Mouse (Mus musculus) liver, embryonic 14.5 days (tissue): ENCODE measurements at regions not wholly inside any gene's neighbourhood (a gene's known extent, or its start where the extent isn't known, plus 50 kb on each side); places are given as distances from the start of the nearest gene placed in this dataset.

Source experiments
- ATAC-seq: fragments of 200-750 bp; cut with Nextera tagmentation; 2 replicates; pipeline ENCODE4 v1.8.0; 2017; ENCODE audit warnings: moderate number of reproducible peaks, mild to moderate bottlenecking, moderate library complexity; ENCODE audit not compliant: insufficient read depth
- DNase-seq, 3 experiments: peaks; one replicate each; pipeline ENCODE4 v3.0.0-alpha.2; 2012 to 2013; ENCODE audit warnings: low read depth in 3 of 3, low spot score in 3 of 3
- H3K27ac ChIP-seq: fragments of 300-500 bp; sonication (generic); 2 replicates; pipeline ENCODE4 v1.5.1; 2014; ENCODE audit warnings: moderate library complexity, mild to moderate bottlenecking, control low read depth, inconsistent platforms
- H3K27me3 ChIP-seq: fragments of 300-500 bp; sonication (generic); 2 replicates; pipeline ENCODE4 v1.6.1; 2014; ENCODE audit warnings: mild to moderate bottlenecking, low read length, moderate library complexity; ENCODE audit not compliant: control insufficient read depth, insufficient read depth
- H3K36me3 ChIP-seq: fragments of 300-500 bp; sonication (generic); replicated peaks from 2 replicates; pipeline ENCODE4 v1.6.1; 2014; ENCODE audit warnings: low read depth; ENCODE audit not compliant: control insufficient read depth, insufficient read depth
- H3K4me1 ChIP-seq, 2 experiments: fragments of 200-500 bp in 1 of 2; fragments of 300-500 bp in 1 of 2; sonication (generic) in 1 of 2; replicated peaks; 2 replicates each; pipeline ENCODE4 v1.6.1; 2012 to 2014; ENCODE audit warnings: antibody characterized with exemption in 1 of 2, inconsistent platforms in 1 of 2, low read length in 1 of 2; ENCODE audit not compliant: control insufficient read depth in 2 of 2, insufficient read depth in 2 of 2
- H3K4me2 ChIP-seq: fragments of 300-500 bp; sonication (generic); 2 replicates; pipeline ENCODE4 v1.6.1; 2014; ENCODE audit warnings: low read depth, mild to moderate bottlenecking, control low read depth, moderate library complexity
- H3K4me3 ChIP-seq, 2 experiments: fragments of 200-500 bp in 1 of 2; fragments of 300-500 bp in 1 of 2; sonication (generic) in 1 of 2; 2 replicates each; pipeline ENCODE4 v1.5.1; 2012 to 2014; ENCODE audit warnings: low read depth in 2 of 2, low read length in 2 of 2, mild to moderate bottlenecking in 2 of 2, control low read depth in 1 of 2, inconsistent platforms in 1 of 2, moderate library complexity in 1 of 2; ENCODE audit not compliant: insufficient read depth in 1 of 2
- H3K9ac ChIP-seq: fragments of 300-500 bp; sonication (generic); replicated peaks from 2 replicates; pipeline ENCODE4 v1.6.1; 2014; ENCODE audit warnings: mild to moderate bottlenecking, control low read depth, moderate library complexity
- H3K9me3 ChIP-seq: fragments of 300-500 bp; sonication (generic); 2 replicates; pipeline ENCODE4 v1.6.1; 2016; ENCODE audit warnings: low read length, mixed read lengths; ENCODE audit not compliant: control insufficient read depth
- CTCF ChIP-seq: IDR thresholded peaks from 2 replicates; pipeline ENCODE4 v1.5.1; 2016; ENCODE audit warnings: antibody characterized with exemption, low read depth, control low read depth
- EP300 ChIP-seq: IDR thresholded peaks from 2 replicates; pipeline ENCODE4 v1.6.1; 2016; ENCODE audit warnings: antibody characterized with exemption, low read depth
- WGBS: fragments of 180-500 bp; shearing (Covaris S2); extraction: QIAGEN DNeasy Blood & Tissue Kit; methylation state at CpG from one replicate; pipeline ENCODE4 v1.1.7; 2014; ENCODE audit not compliant: insufficient replicate concordance; 5-methylcytosine and 5-hydroxymethylcytosine counted together

DNA sequence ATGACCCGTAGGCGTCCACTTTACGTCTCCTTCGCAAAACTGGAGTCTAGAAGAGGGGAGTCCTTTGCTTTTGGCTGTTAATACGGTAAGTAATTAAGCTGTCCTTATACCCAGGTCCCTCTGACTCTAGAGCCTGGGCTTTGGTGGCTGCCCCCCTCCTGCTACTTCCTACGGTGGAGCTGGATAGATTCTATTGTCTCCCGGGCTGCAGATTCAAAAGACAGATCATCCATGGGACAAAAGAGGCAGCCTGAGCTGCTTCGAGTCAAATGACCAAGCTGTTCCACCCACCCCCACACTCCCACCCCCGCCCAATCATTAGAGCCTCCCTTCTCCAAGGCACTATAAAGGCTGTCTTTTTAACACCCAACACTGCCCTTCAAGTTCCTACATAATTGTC, 70.5 kb upstream of the Rgma start:
- no peak for DNase-seq
- H3K4me2 ChIP-seq: no peak overlapping the region

DNA sequence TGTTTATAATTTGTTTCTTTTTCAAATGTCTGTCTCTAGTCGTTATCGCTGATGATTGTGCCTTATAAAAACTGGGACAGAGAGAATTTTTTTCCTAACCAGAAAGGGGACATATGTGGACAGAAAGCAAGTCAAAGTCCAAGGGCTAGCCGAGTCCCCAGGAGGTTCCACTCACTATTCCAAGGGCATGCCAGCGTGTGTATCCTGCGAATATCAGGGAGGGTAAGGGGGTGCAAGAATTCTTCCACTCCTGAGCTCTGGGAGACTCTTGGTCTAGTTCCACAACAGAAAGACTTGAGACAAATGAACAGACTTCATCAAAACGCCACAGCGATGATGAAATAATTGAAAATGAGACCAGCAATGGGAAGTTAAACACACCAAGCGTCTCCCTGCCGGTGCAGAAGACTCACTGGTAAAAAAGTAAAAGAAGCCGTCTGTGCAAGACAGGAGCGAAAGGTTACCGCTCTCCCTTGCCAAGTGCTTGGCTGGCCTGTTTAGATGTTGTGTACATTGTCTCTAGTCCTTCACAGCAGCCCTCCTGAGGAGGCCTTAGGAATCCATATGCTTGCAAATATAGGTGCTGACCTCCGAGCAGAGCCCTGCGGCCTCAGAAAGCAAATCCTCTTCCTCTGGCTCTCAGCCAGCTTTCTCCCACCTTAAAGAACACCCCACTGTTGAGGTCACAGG, 69.9 kb upstream of the Rgma start:
- H3K9me3 ChIP-seq: no peaks in the 10 kb centered on the region

More for the DNA sequence above, 70.5 kb upstream of the Rgma start:
- Histone ChIP-seq H3K27me3 (no peaks in the 10 kb centered on the region), H3K27ac (no peak overlapping the region), H3K36me3 (no peaks in the 10 kb centered on the region), H3K4me1 (no peaks in the 10 kb centered on the region), H3K9me3 (no peaks in the 10 kb centered on the region), H3K9ac (no peak overlapping the region), H3K4me3 (no peak overlapping the region)
- WGBS: 15% methylated on average over 9 of the region's 9 CpGs
- no peak for TF ChIP-seq EP300
- TF ChIP-seq CTCF: no peak
- ATAC-seq: no peak

DNA sequence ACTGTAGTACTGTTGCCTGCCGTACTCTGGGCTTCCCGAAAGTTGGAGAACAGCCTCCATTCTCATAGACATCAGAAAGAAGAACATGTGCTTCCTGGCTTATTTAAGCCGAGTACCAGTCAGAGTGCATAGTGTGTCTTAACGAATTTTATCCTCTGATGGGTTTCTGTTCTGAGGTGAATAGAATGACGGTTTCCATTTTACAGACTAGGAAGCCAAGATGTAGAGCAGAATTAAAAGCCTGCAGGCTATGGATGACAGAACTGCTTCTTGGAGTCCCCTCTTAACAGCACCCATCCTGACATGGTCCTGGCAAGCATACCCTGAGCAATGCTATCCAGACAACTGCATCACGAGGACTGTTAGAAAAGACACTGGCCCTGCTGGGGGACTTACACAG, 69.0 kb upstream of the Rgma start:
- no peak for ATAC-seq
- Histone ChIP-seq H3K4me2 (no peak overlapping the region), H3K27ac (no peak overlapping the region), H3K9ac (no peak overlapping the region), H3K4me1 (no peaks in the 10 kb centered on the region), H3K27me3 (no peaks in the 10 kb centered on the region), H3K36me3 (no peaks in the 10 kb centered on the region), H3K4me3 (no peak overlapping the region), H3K9me3 (no peaks in the 10 kb centered on the region)
- DNase-seq: no peak
- TF ChIP-seq EP300: no peak
- TF ChIP-seq CTCF: no peak
- whole genome bisulfite sequencing: 53% methylated on average over 6 of the region's 6 CpGs

More for the DNA sequence above, 69.9 kb upstream of the Rgma start:
- no peak overlapping the region for H3K27ac ChIP-seq
- TF ChIP-seq CTCF: no peak
- no peak for TF ChIP-seq EP300
- WGBS: 28% methylated on average over 14 of the region's 14 CpGs
- no peak overlapping the region for H3K4me2 ChIP-seq
- no peak overlapping the region for H3K9ac ChIP-seq
- H3K4me3 ChIP-seq: no peak overlapping the region
- H3K4me1 ChIP-seq: no peaks in the 10 kb centered on the region
- H3K36me3 ChIP-seq: no peaks in the 10 kb centered on the region
- no peaks in the 10 kb centered on the region for H3K27me3 ChIP-seq
- DNase-seq (no peak), ATAC-seq (no peak)

DNA sequence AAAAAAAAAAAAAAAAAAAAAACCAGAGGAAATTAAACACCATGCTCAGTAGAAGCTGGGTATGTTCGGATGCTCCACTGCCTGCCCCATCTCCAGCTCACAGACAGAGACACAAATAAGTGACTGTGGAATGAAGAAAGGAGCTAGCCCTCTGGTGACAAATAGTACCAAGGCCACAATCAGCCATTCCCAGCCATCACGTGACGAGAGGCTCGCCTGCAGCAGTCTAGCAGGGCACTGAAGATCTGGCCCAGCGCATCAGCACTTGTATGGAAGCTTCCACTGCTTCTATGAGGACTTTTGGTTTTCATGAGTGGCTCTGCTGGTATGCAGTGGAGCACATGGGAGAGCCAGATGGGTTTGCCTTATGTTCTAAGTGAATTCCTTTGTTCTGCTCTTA, 68.6 kb upstream of the Rgma start:
- no peaks in the 10 kb centered on the region for H3K9me3 ChIP-seq
- no peak overlapping the region for H3K4me2 ChIP-seq
- no peaks in the 10 kb centered on the region for H3K4me1 ChIP-seq
- no peak for ATAC-seq
- H3K27me3 ChIP-seq: no peaks in the 10 kb centered on the region
- TF ChIP-seq CTCF (no peak), EP300 (no peak)
- H3K9ac ChIP-seq: no peak overlapping the region
- no peak overlapping the region for H3K4me3 ChIP-seq
- H3K27ac ChIP-seq: no peak overlapping the region
- H3K36me3 ChIP-seq: no peaks in the 10 kb centered on the region
- 48% methylated on average over 5 of the region's 5 CpGs for WGBS
- DNase-seq: no peak

DNA sequence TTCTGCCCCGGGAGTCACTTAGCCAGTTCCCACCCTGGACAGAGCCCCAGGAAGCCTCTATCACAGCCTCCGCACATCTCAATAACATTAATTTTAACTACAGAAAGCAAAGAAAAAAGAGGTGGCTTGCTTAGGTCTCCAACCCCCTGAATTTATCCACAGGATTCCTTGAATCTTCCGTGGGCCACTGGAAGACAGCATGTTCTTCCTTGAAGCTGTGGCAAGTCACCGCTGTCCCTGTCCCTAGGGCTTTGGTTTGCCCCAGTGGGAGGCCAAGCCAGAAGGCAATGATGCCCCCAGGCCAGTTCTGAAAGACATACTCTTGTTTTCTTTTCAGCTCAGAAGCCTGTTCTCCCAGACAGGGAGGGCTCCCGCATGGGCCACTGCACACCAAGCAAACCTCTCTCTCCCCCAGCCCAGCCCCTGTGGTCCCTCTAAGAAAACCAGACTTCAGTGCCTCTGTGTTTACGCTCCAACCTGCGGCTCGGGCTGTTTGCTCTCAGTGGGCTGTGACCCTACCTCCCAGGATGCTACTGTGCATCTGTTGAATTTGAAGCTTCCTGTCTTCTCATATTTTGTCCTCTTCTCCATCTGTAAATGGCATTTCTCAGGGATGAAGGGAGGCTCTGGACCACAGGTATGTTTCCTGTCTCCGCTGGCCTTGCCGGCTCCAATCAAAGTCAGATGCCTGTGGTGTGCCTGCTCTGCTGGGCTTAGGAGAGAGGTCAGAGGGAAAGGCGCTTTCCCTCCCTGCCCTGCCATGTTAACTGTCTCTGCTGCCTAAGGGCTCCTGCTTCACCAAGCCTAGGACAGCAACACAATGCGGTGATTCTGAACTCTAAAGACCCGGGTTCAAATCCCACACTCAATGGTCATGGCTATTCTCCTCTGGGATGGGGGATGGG, 67.5 kb upstream of the Rgma start:
- WGBS: 46% methylated on average over 13 of the region's 13 CpGs
- ATAC-seq: no peak
- H3K27ac ChIP-seq: no peak overlapping the region
- no peak overlapping the region for H3K4me3 ChIP-seq
- TF ChIP-seq EP300 (no peak), CTCF (no peak)
- no peaks in the 10 kb centered on the region for H3K9me3 ChIP-seq
- no peaks in the 10 kb centered on the region for H3K27me3 ChIP-seq
- no peak for DNase-seq
- H3K36me3 ChIP-seq: no peaks in the 10 kb centered on the region
- no peaks in the 10 kb centered on the region for H3K4me1 ChIP-seq
- no peak overlapping the region for H3K4me2 ChIP-seq
- H3K9ac ChIP-seq: no peak overlapping the region
